Mouse (Mus musculus): ENCODE measurements around the gene Cidec. TPM values are rescaled to one million over a fixed set of nuclear protein-coding genes. Genes with fewer than 3 reads are reported as not detected.

Cidec gene
- polyA plus RNA-seq, 1 experiment, result not detected

- H3K36me3 ChIP-seq (ENCODE audit: control insufficient read depth, insufficient read depth), result no peaks in the 10 kb centered on the region
- TF ChIP-seq CTCF (IDR thresholded peaks at IDR 0.05; ENCODE audit: control insufficient read depth, insufficient read depth, insufficient read length) (no peak), FOSL1 (IDR thresholded peaks at IDR 0.05; ENCODE audit: insufficient read depth, low read length, poor library complexity, severe bottlenecking) (no peak), MYOG (IDR thresholded peaks at IDR 0.05; ENCODE audit: control insufficient read depth, extremely low read depth, insufficient read length) (no peak), CEBPB (IDR thresholded peaks at IDR 0.05; ENCODE audit: low read depth) (no peak), MYOD1 (IDR thresholded peaks at IDR 0.05; ENCODE audit: control insufficient read depth, insufficient read length, low read depth) (no peak), MAX (IDR thresholded peaks at IDR 0.05) (no peak), USF1 (IDR thresholded peaks at IDR 0.05; ENCODE audit: low read depth) (no peak)
- H3K79me3 ChIP-seq (ENCODE audit: low read depth), result no peaks in the 10 kb centered on the region
- H3ac ChIP-seq (ENCODE audit: control insufficient read depth, insufficient read length, low read depth), result no peak overlapping the region
- no peaks in the 10 kb centered on the region for H3K79me2 ChIP-seq (ENCODE audit: control insufficient read depth, insufficient read depth)
- H3K4me3 ChIP-seq (ENCODE audit: insufficient read depth, poor library complexity, severe bottlenecking), result no peak overlapping the region
- peaks cover 12% of the 10 kb centered on the region for H3K27me3 ChIP-seq (ENCODE audit: control insufficient read depth, insufficient read depth, insufficient read length)
Measured at GRCm38 (mm10) chr6:113429965-113430364, 5.6 kb downstream of the Cidec start.

- Histone ChIP-seq H3ac (ENCODE audit: control insufficient read depth, insufficient read length, low read depth) (no peak overlapping the region), H3K4me3 (ENCODE audit: insufficient read depth, poor library complexity, severe bottlenecking) (no peak overlapping the region), H3K79me3 (ENCODE audit: low read depth) (no peaks in the 10 kb centered on the region), H3K27me3 (ENCODE audit: control insufficient read depth, insufficient read depth, insufficient read length) (peaks cover 10% of the 10 kb centered on the region), H3K79me2 (ENCODE audit: control insufficient read depth, insufficient read depth) (no peaks in the 10 kb centered on the region), H3K36me3 (ENCODE audit: control insufficient read depth, insufficient read depth) (no peaks in the 10 kb centered on the region)
- no peak for TF ChIP-seq CTCF (IDR thresholded peaks at IDR 0.05; ENCODE audit: control insufficient read depth, insufficient read depth, insufficient read length)
- no peak for TF ChIP-seq USF1 (IDR thresholded peaks at IDR 0.05; ENCODE audit: low read depth)
- TF ChIP-seq MAX (IDR thresholded peaks at IDR 0.05), result no peak
- no peak for TF ChIP-seq FOSL1 (IDR thresholded peaks at IDR 0.05; ENCODE audit: insufficient read depth, low read length, poor library complexity, severe bottlenecking)
- no peak for TF ChIP-seq MYOG (IDR thresholded peaks at IDR 0.05; ENCODE audit: control insufficient read depth, extremely low read depth, insufficient read length)
- TF ChIP-seq MYOD1 (IDR thresholded peaks at IDR 0.05; ENCODE audit: control insufficient read depth, insufficient read length, low read depth), result no peak
- TF ChIP-seq CEBPB (IDR thresholded peaks at IDR 0.05; ENCODE audit: low read depth), result no peak
Measured at GRCm38 (mm10) chr6:113428006-113428405, 7.6 kb downstream of the Cidec start.

GRCm38 (mm10) chr6:113427397-113427796 lies 8.2 kb downstream of the Cidec start:
- H3K79me2 ChIP-seq (ENCODE audit: control insufficient read depth, insufficient read depth), result no peaks in the 10 kb centered on the region
- H3ac ChIP-seq (ENCODE audit: control insufficient read depth, insufficient read length, low read depth), result no peak overlapping the region
- H3K27me3 ChIP-seq (ENCODE audit: control insufficient read depth, insufficient read depth, insufficient read length), result peaks cover 8% of the 10 kb centered on the region
- no peaks in the 10 kb centered on the region for H3K36me3 ChIP-seq (ENCODE audit: control insufficient read depth, insufficient read depth)
- TF ChIP-seq FOSL1 (IDR thresholded peaks at IDR 0.05; ENCODE audit: insufficient read depth, low read length, poor library complexity, severe bottlenecking), result no peak
- no peak for TF ChIP-seq MYOD1 (IDR thresholded peaks at IDR 0.05; ENCODE audit: control insufficient read depth, insufficient read length, low read depth)
- TF ChIP-seq MYOG (IDR thresholded peaks at IDR 0.05; ENCODE audit: control insufficient read depth, extremely low read depth, insufficient read length), result no peak
- peak; percentile 65 for TF ChIP-seq USF1 (IDR thresholded peaks at IDR 0.05; ENCODE audit: low read depth)
- TF ChIP-seq CEBPB (IDR thresholded peaks at IDR 0.05; ENCODE audit: low read depth), result no peak
- peak; percentile 91 for TF ChIP-seq MAX (IDR thresholded peaks at IDR 0.05)
- no peak for TF ChIP-seq CTCF (IDR thresholded peaks at IDR 0.05; ENCODE audit: control insufficient read depth, insufficient read depth, insufficient read length)
- no peaks in the 10 kb centered on the region for H3K79me3 ChIP-seq (ENCODE audit: low read depth)
- no peak overlapping the region for H3K4me3 ChIP-seq (ENCODE audit: insufficient read depth, poor library complexity, severe bottlenecking)

DNA sequence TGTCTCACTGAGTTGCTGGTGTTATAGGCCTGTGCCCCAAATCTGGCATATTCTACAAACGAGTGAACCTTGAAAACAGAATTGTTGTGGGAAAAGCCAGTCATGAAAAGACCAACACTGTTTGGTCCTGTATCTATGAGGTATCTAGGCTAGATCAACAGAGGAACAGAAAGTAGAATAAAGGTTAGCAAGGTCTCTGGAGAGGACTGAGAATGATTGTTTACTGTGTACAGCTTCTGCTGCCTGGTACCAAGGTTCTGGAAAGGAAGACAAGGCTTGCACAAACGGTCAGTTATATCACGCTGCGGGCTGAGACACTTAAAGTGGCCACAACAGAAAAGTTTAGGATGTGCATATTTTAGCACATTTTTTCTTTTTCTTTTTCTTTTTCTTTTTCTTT lies 8.9 kb downstream of the Cidec start:
- TF ChIP-seq CEBPB (IDR thresholded peaks at IDR 0.05; ENCODE audit: low read depth) (no peak), USF1 (IDR thresholded peaks at IDR 0.05; ENCODE audit: low read depth) (no peak), FOSL1 (IDR thresholded peaks at IDR 0.05; ENCODE audit: insufficient read depth, low read length, poor library complexity, severe bottlenecking) (no peak), MAX (IDR thresholded peaks at IDR 0.05) (no peak), MYOD1 (IDR thresholded peaks at IDR 0.05; ENCODE audit: control insufficient read depth, insufficient read length, low read depth) (no peak), CTCF (IDR thresholded peaks at IDR 0.05; ENCODE audit: control insufficient read depth, insufficient read depth, insufficient read length) (no peak), MYOG (IDR thresholded peaks at IDR 0.05; ENCODE audit: control insufficient read depth, extremely low read depth, insufficient read length) (no peak)

GRCm38 (mm10) chr6:113424187-113424586 lies 11.4 kb downstream of the Cidec start:
- H3K27me3 ChIP-seq (ENCODE audit: control insufficient read depth, insufficient read depth, insufficient read length), result peaks cover 8% of the 10 kb centered on the region

More for the DNA sequence above, 8.9 kb downstream of the Cidec start:
- no peaks in the 10 kb centered on the region for H3K79me2 ChIP-seq (ENCODE audit: control insufficient read depth, insufficient read depth)
- no peak overlapping the region for H3ac ChIP-seq (ENCODE audit: control insufficient read depth, insufficient read length, low read depth)
- no peaks in the 10 kb centered on the region for H3K79me3 ChIP-seq (ENCODE audit: low read depth)
- H3K36me3 ChIP-seq (ENCODE audit: control insufficient read depth, insufficient read depth), result no peaks in the 10 kb centered on the region
- peaks cover 8% of the 10 kb centered on the region for H3K27me3 ChIP-seq (ENCODE audit: control insufficient read depth, insufficient read depth, insufficient read length)
- H3K4me3 ChIP-seq (ENCODE audit: insufficient read depth, poor library complexity, severe bottlenecking), result no peak overlapping the region

DNA sequence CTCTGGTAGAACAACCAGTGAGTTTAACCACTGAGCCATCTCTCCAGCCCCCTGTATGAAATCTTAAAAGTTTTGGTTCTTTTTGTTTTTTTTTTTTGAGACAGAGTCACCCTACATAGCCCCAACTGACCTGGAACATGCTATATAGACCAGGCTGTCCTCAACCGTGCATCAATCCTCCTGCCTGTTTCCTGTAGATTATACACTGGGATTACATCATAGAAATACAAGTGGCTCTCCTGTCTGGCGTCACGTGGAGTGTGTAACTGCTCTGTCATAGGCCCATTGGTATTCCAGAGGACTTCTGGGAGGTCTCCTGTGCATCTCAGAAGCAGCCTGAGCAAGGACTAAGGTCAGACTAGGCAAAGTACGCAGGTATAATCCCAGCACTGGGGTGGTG lies 12.6 kb downstream of the Cidec start:
- Histone ChIP-seq H3K4me3 (ENCODE audit: insufficient read depth, poor library complexity, severe bottlenecking) (no peak overlapping the region), H3K27me3 (ENCODE audit: control insufficient read depth, insufficient read depth, insufficient read length) (peaks cover 8% of the 10 kb centered on the region), H3ac (ENCODE audit: control insufficient read depth, insufficient read length, low read depth) (no peak overlapping the region), H3K79me3 (ENCODE audit: low read depth) (no peaks in the 10 kb centered on the region), H3K79me2 (ENCODE audit: control insufficient read depth, insufficient read depth) (no peaks in the 10 kb centered on the region), H3K36me3 (ENCODE audit: control insufficient read depth, insufficient read depth) (no peaks in the 10 kb centered on the region)
- TF ChIP-seq FOSL1 (IDR thresholded peaks at IDR 0.05; ENCODE audit: insufficient read depth, low read length, poor library complexity, severe bottlenecking) (no peak), CTCF (IDR thresholded peaks at IDR 0.05; ENCODE audit: control insufficient read depth, insufficient read depth, insufficient read length) (no peak), MYOD1 (IDR thresholded peaks at IDR 0.05; ENCODE audit: control insufficient read depth, insufficient read length, low read depth) (no peak), MAX (IDR thresholded peaks at IDR 0.05) (no peak), MYOG (IDR thresholded peaks at IDR 0.05; ENCODE audit: control insufficient read depth, extremely low read depth, insufficient read length) (no peak)

More at GRCm38 (mm10) chr6:113424187-113424586, 11.4 kb downstream of the Cidec start:
- TF ChIP-seq CTCF (IDR thresholded peaks at IDR 0.05; ENCODE audit: control insufficient read depth, insufficient read depth, insufficient read length) (no peak), MYOD1 (IDR thresholded peaks at IDR 0.05; ENCODE audit: control insufficient read depth, insufficient read length, low read depth) (no peak)
- Histone ChIP-seq H3K36me3 (ENCODE audit: control insufficient read depth, insufficient read depth) (no peaks in the 10 kb centered on the region), H3K79me2 (ENCODE audit: control insufficient read depth, insufficient read depth) (no peaks in the 10 kb centered on the region), H3ac (ENCODE audit: control insufficient read depth, insufficient read length, low read depth) (no peak overlapping the region), H3K79me3 (ENCODE audit: low read depth) (no peaks in the 10 kb centered on the region), H3K4me3 (ENCODE audit: insufficient read depth, poor library complexity, severe bottlenecking) (no peak overlapping the region)
